Mouse (Mus musculus): ENCODE results near the gene Bcar3. TPM values are rescaled to one million over a fixed set of nuclear protein-coding genes. Genes with fewer than 3 reads are reported as not detected.
A peak's percentile ranks its signal among the peaks of the same experiment; 100 is the strongest.

Gene Bcar3
- polyA plus RNA-seq, 1 experiment from 2014 or later: 14.1 TPM

GRCm38 (mm10) chr3:122497871-122498270, 203.9 kb downstream of the Bcar3 start:
- Histone ChIP-seq H3K4me3 (replicated peaks) (no peak overlapping the region), H3K27ac (no peak overlapping the region), H3K9ac (no peak overlapping the region), H3K4me2 (no peak overlapping the region), H3K4me1 (0 out of 2 replicates have a peak, but pooled peaks cover 4% of the 10 kb centered on the region), H3K27me3 (replicated peaks) (no peaks in the 10 kb centered on the region), H3K36me3 (no peaks in the 10 kb centered on the region), H3K9me3 (no peaks in the 10 kb centered on the region)
- ATAC-seq (ENCODE audit: insufficient read depth, low FRiP score, low read depth): no peak
- WGBS: 81% methylated on average over 6 of the region's 6 CpGs

- H3K4me1 ChIP-seq: 0 out of 2 replicates have a peak, but pooled peaks cover 4% of the 10 kb centered on the region
- H3K27me3 ChIP-seq (replicated peaks): no peaks in the 10 kb centered on the region
- H3K4me2 ChIP-seq: no peak overlapping the region
- H3K36me3 ChIP-seq: no peaks in the 10 kb centered on the region
- H3K27ac ChIP-seq: no peak overlapping the region
- no peak overlapping the region for H3K9ac ChIP-seq
- H3K9me3 ChIP-seq: no peaks in the 10 kb centered on the region
- WGBS: 87% methylated on average over 7 of the region's 7 CpGs
- ATAC-seq (ENCODE audit: insufficient read depth, low FRiP score, low read depth): no peak
- no peak overlapping the region for H3K4me3 ChIP-seq (replicated peaks)
These were observed 204.6 kb downstream of the Bcar3 start for GRCm38 (mm10) chr3:122498528-122498927.

- Histone ChIP-seq H3K4me2 (no peak overlapping the region), H3K27me3 (replicated peaks) (no peaks in the 10 kb centered on the region), H3K4me3 (replicated peaks) (no peak overlapping the region), H3K9me3 (no peaks in the 10 kb centered on the region), H3K4me1 (no peaks in the 10 kb centered on the region), H3K27ac (no peak overlapping the region), H3K36me3 (no peaks in the 10 kb centered on the region), H3K9ac (no peak overlapping the region)
- ATAC-seq (ENCODE audit: insufficient read depth, low FRiP score, low read depth): no peak
- WGBS: 75% methylated on average over 6 of the region's 6 CpGs
These were observed 205.7 kb downstream of the Bcar3 start for GRCm38 (mm10) chr3:122499647-122500046.

GRCm38 (mm10) chr3:122500929-122501328, 207.0 kb downstream of the Bcar3 start:
- no peak for ATAC-seq (ENCODE audit: insufficient read depth, low FRiP score, low read depth)

GRCm38 (mm10) chr3:122506343-122506916, 212.5 kb downstream of the Bcar3 start:
- Histone ChIP-seq H3K27me3 (replicated peaks) (no peaks in the 10 kb centered on the region), H3K36me3 (no peaks in the 10 kb centered on the region), H3K4me3 (replicated peaks) (no peak overlapping the region), H3K9me3 (no peaks in the 10 kb centered on the region), H3K4me2 (no peak overlapping the region), H3K27ac (no peak overlapping the region), H3K4me1 (peaks cover 27% of the 10 kb centered on the region), H3K9ac (no peak overlapping the region)
- 43% methylated on average over 10 of the region's 10 CpGs for WGBS
- ATAC-seq (ENCODE audit: insufficient read depth, low FRiP score, low read depth): no peak

More at GRCm38 (mm10) chr3:122500929-122501328, 207.0 kb downstream of the Bcar3 start:
- Histone ChIP-seq H3K27ac (no peak overlapping the region), H3K4me2 (no peak overlapping the region), H3K36me3 (no peaks in the 10 kb centered on the region), H3K27me3 (replicated peaks) (no peaks in the 10 kb centered on the region), H3K9me3 (no peaks in the 10 kb centered on the region), H3K9ac (no peak overlapping the region), H3K4me1 (no peaks in the 10 kb centered on the region), H3K4me3 (replicated peaks) (no peak overlapping the region)
- 84% methylated on average over 9 of the region's 9 CpGs for WGBS

- Histone ChIP-seq H3K4me3 (replicated peaks) (no peak overlapping the region), H3K9me3 (no peaks in the 10 kb centered on the region), H3K4me2 (no peak overlapping the region), H3K4me1 (peaks cover 27% of the 10 kb centered on the region), H3K36me3 (no peaks in the 10 kb centered on the region), H3K27me3 (replicated peaks) (no peaks in the 10 kb centered on the region), H3K9ac (no peak overlapping the region), H3K27ac (no peak overlapping the region)
- 94% methylated on average over 14 of the region's 14 CpGs for WGBS
- no peak for ATAC-seq (ENCODE audit: insufficient read depth, low FRiP score, low read depth)
These were observed 213.9 kb downstream of the Bcar3 start for GRCm38 (mm10) chr3:122507826-122508225.

GRCm38 (mm10) chr3:122509084-122509483, 215.1 kb downstream of the Bcar3 start:
- 35% methylated on average over 5 of the region's 5 CpGs for WGBS
- ATAC-seq (ENCODE audit: insufficient read depth, low FRiP score, low read depth): 0 out of 2 replicates have a peak, but pooled peaks have one; percentile 10
- peaks cover 27% of the 10 kb centered on the region for H3K4me1 ChIP-seq
- no peaks in the 10 kb centered on the region for H3K9me3 ChIP-seq
- no peak overlapping the region for H3K4me2 ChIP-seq
- H3K9ac ChIP-seq: no peak overlapping the region
- peak overlapping the region; percentile 55 for H3K27ac ChIP-seq
- H3K36me3 ChIP-seq: no peaks in the 10 kb centered on the region
- no peaks in the 10 kb centered on the region for H3K27me3 ChIP-seq (replicated peaks)
- H3K4me3 ChIP-seq (replicated peaks): no peak overlapping the region

GRCm38 (mm10) chr3:122509534-122510239, 215.8 kb downstream of the Bcar3 start:
- Histone ChIP-seq H3K27ac (peak overlapping the region; percentile 55), H3K27me3 (replicated peaks) (no peaks in the 10 kb centered on the region), H3K4me2 (no peak overlapping the region), H3K9me3 (no peaks in the 10 kb centered on the region), H3K36me3 (no peaks in the 10 kb centered on the region), H3K4me3 (replicated peaks) (no peak overlapping the region), H3K4me1 (peaks cover 27% of the 10 kb centered on the region), H3K9ac (no peak overlapping the region)
- 49% methylated on average over 11 of the region's 11 CpGs for WGBS
- peak; percentile 44; the same call in 1 of the 2 replicates for ATAC-seq (ENCODE audit: insufficient read depth, low FRiP score, low read depth)

GRCm38 (mm10) chr3:122510240-122510750, 216.4 kb downstream of the Bcar3 start:
- Histone ChIP-seq H3K4me3 (replicated peaks) (no peak overlapping the region), H3K9ac (no peak overlapping the region), H3K27me3 (replicated peaks) (no peaks in the 10 kb centered on the region), H3K4me2 (no peak overlapping the region; the same call in 1 of the 2 replicates), H3K27ac (peak overlapping the region; percentile 55; the same call in 1 of the 2 replicates), H3K9me3 (no peaks in the 10 kb centered on the region), H3K36me3 (no peaks in the 10 kb centered on the region), H3K4me1 (peaks cover 31% of the 10 kb centered on the region)
- WGBS: 68% methylated on average over 14 of the region's 14 CpGs
- no peak for ATAC-seq (ENCODE audit: insufficient read depth, low FRiP score, low read depth)

- H3K36me3 ChIP-seq: no peaks in the 10 kb centered on the region
- H3K9ac ChIP-seq: no peak overlapping the region; the same call in 1 of the 2 replicates
- peaks cover 35% of the 10 kb centered on the region for H3K4me1 ChIP-seq
- ATAC-seq (ENCODE audit: insufficient read depth, low FRiP score, low read depth): no peak
- H3K4me2 ChIP-seq: 0 out of 2 replicates have a peak overlapping the region, but pooled peaks have one; percentile 9
- no peak overlapping the region for H3K4me3 ChIP-seq (replicated peaks)
- H3K27me3 ChIP-seq (replicated peaks): no peaks in the 10 kb centered on the region
- peak overlapping the region; percentile 80 for H3K27ac ChIP-seq
- H3K9me3 ChIP-seq: no peaks in the 10 kb centered on the region
- 61% methylated on average over 10 of the region's 10 CpGs for WGBS
These were observed 217.0 kb downstream of the Bcar3 start for GRCm38 (mm10) chr3:122510932-122511331.

- Histone ChIP-seq H3K27me3 (replicated peaks) (no peaks in the 10 kb centered on the region), H3K4me2 (peak overlapping the region; percentile 20; the same call in 1 of the 2 replicates), H3K36me3 (no peaks in the 10 kb centered on the region), H3K9ac (no peak overlapping the region), H3K27ac (peak overlapping the region; percentile 80), H3K4me3 (replicated peaks) (no peak overlapping the region), H3K9me3 (no peaks in the 10 kb centered on the region), H3K4me1 (peaks cover 27% of the 10 kb centered on the region)
- WGBS: 75% methylated on average over 14 of the region's 14 CpGs
- peak; percentile 17; the same call in 1 of the 2 replicates for ATAC-seq (ENCODE audit: insufficient read depth, low FRiP score, low read depth)
These were observed 218.0 kb downstream of the Bcar3 start for GRCm38 (mm10) chr3:122511721-122512619.

Data from stomach, embryonic 15.5 days (tissue).